Mouse (Mus musculus): Measurements from ENCODE around the gene Atp10b.

DNA sequence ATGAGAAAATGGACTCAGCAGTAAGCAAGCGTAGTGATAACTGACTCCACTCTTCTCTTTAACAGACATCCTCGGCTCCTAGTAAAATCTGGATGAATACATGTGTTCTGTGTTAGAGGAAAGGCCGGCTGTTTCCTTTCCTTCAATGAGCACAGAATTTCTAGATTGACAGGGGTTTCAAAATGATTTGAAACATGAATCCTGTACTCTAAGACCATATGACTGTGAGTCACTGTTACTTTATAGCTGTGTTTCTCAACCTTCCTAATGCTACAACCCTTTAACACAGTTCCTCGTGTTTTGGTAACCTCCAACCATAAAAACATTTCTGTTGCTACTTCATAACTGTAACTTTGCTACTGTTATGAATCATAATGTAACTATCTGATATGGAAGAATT is 33.8 kb downstream of the Atp10b start:
- no peak for TF ChIP-seq CTCF (IDR thresholded peaks at IDR 0.05; ENCODE audit: low read depth)
- TF ChIP-seq EP300 (optimal IDR thresholded peaks at IDR 0.05): no peak

Data from stomach, postnatal 0 days (tissue).